Mouse (Mus musculus) spleen, adult 2 months (tissue): ENCODE data around the gene Arhgdib. TPM values are rescaled to one million over a fixed set of nuclear protein-coding genes. Genes with fewer than 3 reads are reported as not detected.

Experiments used
- DNase-seq, 2 experiments: peaks; one replicate each; pipeline versions ENCODE4 v3.0.0 to v3.0.0-alpha.2; 2012 to 2021; ENCODE audit warnings: low spot score in 2 of 2, low read depth in 1 of 2
- H3K27ac ChIP-seq: fragments of 200-500 bp; 2 replicates; pipeline ENCODE4 v1.5.1; 2012; ENCODE audit warnings: low read length, inconsistent platforms; ENCODE audit not compliant: insufficient read depth
- H3K27me3 ChIP-seq: fragments of 200-500 bp; 2 replicates; pipeline ENCODE4 v1.6.1; 2012; ENCODE audit warnings: mild to moderate bottlenecking, moderate library complexity, low read length, inconsistent platforms; ENCODE audit not compliant: control insufficient read depth, insufficient read depth
- H3K36me3 ChIP-seq: fragments of 200-500 bp; 2 replicates; pipeline ENCODE4 v1.6.1; 2012; ENCODE audit warnings: mild to moderate bottlenecking, low read length, inconsistent platforms; ENCODE audit not compliant: control insufficient read depth, insufficient read depth
- H3K4me1 ChIP-seq: fragments of 200-500 bp; 2 replicates; pipeline ENCODE4 v1.6.1; 2011; ENCODE audit warnings: inconsistent platforms; ENCODE audit not compliant: control insufficient read depth, insufficient read depth, insufficient read length
- H3K4me3 ChIP-seq: fragments of 200-500 bp; 2 replicates; pipeline ENCODE4 v1.5.1; 2011; ENCODE audit warnings: mild to moderate bottlenecking, inconsistent platforms; ENCODE audit not compliant: insufficient read depth, insufficient read length; ENCODE audit errors: extremely low read depth
- CTCF ChIP-seq: fragments of 200-500 bp; IDR thresholded peaks from 2 replicates; pipeline ENCODE4 v1.5.1; 2011; ENCODE audit warnings: mild to moderate bottlenecking, inconsistent platforms; ENCODE audit not compliant: insufficient read depth, insufficient read length, insufficient replicate concordance; ENCODE audit errors: extremely low read depth
- WGBS: fragments of 180-500 bp; shearing (Covaris S2); methylation state at CpG from one replicate; pipeline ENCODE4 v1.1.7; 2018; 5-methylcytosine and 5-hydroxymethylcytosine counted together
- polyA plus RNA-seq: library from polyadenylated mRNA; depleted of rRNA; stranded (reverse); fragments of >200 nt; gene quantifications from 2 replicates; pipeline ENCODE4 v1.2.3, GENCODE M21; 2012; rRNA removed

The Arhgdib gene
- polyA plus RNA-seq, 1 experiment = 386 TPM

GRCm38 (mm10) chr6:136874599-136874998, 67.1 kb downstream of the Arhgdib start:
- H3K27ac ChIP-seq = no peak overlapping the region
- H3K4me3 ChIP-seq = no peak overlapping the region
- TF ChIP-seq CTCF = no peak
- no peak for DNase-seq
- no peaks in the 10 kb centered on the region for H3K27me3 ChIP-seq
- H3K4me1 ChIP-seq = no peaks in the 10 kb centered on the region
- no peaks in the 10 kb centered on the region for H3K36me3 ChIP-seq
- WGBS = 36% methylated on average over 8 of the region's 8 CpGs

Other genes with a start within 250 kb of the Arhgdib start
- gene Gucy2c, start 160.1 kb downstream of the Arhgdib start, polyA plus RNA-seq = 0.05 and 0.07 TPM in 2 replicates
- 1.2 and 3.6 TPM in 2 replicates for gene Hist4h4, start 137.5 kb downstream of the Arhgdib start, polyA plus RNA-seq
- gene H2afj, start 133.7 kb downstream of the Arhgdib start, polyA plus RNA-seq = 228 and 441 TPM in 2 replicates
- 0.45 and 0.72 TPM in 2 replicates for gene BC049715, start 114.3 kb downstream of the Arhgdib start, polyA plus RNA-seq
- gene Wbp11, start 113.7 kb downstream of the Arhgdib start, polyA plus RNA-seq = 33.5 and 39.5 TPM in 2 replicates
- not detected in 2 replicates for gene Smco3, start 106.4 kb downstream of the Arhgdib start, polyA plus RNA-seq
- 2.5 and 4.8 TPM in 2 replicates for gene Art4, start 84.2 kb downstream of the Arhgdib start, polyA plus RNA-seq
- gene Mgp, start 66.1 kb downstream of the Arhgdib start, polyA plus RNA-seq = 39.8 and 47.7 TPM in 2 replicates
- gene Erp27, start 19.7 kb downstream of the Arhgdib start, polyA plus RNA-seq = 10.5 and 16.2 TPM in 2 replicates
- gene Pde6h, start 18.1 kb downstream of the Arhgdib start, polyA plus RNA-seq = 0.01 TPM in 1 of 2 replicates, not detected in the other
- gene Rerg, start 228.6 kb upstream of the Arhgdib start, polyA plus RNA-seq = 0.07 and 0.18 TPM in 2 replicates